Mouse (Mus musculus) heart, postnatal 10 days (tissue): ENCODE measurements around the gene Slu7. TPM values are rescaled to one million over a fixed set of nuclear protein-coding genes. Genes with fewer than 3 reads are reported as not detected.

Experiments
- DNase-seq, 2 experiments: peaks; one replicate each; pipeline ENCODE4 v3.0.0; 2021
- intact Hi-C: fragments of 180-260 bp; cut with DNase I; formaldehyde crosslinking; loops from one replicate; pipeline ENCODE4 v1.15.1; 2025
- total RNA-seq, 2 experiments: library from RNA; stranded (reverse); gene quantifications; 2 replicates each; pipeline ENCODE4 v1.2.3; 2021

Slu7 gene
- total RNA-seq, 2 experiments from 2014 or later, result 29.5 to 31.4 TPM

DNA sequence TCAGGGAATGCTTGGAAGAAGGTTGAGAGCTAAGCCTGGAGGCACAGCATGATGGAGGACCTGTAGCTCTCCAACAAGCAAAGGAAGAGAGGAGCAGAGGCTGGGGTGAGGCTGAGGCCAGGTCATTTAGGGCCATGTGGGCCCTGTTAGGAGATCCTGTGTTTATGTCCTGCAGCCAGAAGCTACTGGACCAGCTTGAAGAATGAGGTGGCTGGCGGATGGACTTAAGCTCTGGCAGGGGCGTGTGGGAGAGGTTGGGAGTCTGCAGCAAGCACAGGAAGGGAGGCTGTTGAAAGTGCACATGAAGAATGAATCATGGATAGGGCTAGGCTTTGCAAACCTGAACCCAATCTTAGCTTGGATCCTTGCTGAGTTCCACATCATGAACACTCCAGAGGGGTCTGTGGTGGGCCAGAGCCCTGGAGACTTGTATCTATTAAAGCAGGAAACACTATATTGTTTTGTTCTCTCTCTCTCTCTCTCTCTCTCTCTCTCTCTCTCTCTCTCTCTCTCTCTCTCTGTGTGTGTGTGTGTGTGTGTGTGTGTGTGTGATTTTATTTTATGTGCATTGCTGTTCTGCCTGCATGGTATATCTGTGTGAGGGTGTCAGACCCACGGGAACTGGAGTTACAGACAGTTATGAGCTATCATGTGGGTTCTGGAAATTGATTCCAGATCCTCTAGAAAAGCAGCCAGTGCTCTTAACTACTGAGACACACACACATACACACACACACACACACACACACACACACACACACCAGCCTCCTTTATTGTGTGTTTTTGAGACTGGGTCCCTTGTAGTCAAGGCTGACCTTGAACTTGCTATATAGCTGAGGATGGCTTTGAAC, 48.4 kb downstream of the Slu7 start:
- intact Hi-C loops, result no loop called here
- DNase-seq, result peak; percentile 45 to 55

DNA sequence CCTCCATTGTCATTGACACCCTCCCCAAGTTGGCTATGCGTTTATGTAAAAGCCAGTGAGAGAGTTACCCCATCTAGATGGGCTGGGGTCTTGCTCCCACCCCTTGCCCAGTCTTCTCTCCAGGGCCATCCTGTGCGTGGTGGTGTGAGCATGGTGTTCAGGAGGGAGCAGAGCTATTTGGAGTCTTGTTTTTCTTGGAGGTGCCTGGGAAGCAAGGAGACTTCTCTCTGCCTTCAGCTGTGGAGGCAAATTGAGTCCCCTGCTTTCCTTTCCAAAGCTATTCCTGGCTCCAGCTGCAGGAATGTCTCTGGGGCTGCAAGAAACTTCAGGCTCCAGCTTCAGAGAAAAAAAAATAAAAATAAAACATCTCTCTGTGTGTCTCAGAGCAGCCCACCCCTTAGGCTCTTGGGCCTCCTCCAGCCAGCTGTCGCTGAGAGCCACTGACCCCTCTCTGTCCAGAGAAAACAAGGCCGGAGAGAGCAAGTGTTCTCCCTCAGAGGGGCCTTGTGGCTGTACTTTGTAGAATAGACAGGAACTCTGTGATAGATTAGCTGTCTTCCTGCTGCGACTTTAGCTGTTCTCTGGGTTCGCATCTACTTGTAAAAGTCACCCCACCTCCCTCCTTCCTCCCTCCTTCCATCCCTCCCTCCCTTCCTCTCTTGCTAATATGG, 49.7 kb downstream of the Slu7 start:
- peak; percentile 70 to 76 for DNase-seq
- intact Hi-C loops, result no loop called here

DNA sequence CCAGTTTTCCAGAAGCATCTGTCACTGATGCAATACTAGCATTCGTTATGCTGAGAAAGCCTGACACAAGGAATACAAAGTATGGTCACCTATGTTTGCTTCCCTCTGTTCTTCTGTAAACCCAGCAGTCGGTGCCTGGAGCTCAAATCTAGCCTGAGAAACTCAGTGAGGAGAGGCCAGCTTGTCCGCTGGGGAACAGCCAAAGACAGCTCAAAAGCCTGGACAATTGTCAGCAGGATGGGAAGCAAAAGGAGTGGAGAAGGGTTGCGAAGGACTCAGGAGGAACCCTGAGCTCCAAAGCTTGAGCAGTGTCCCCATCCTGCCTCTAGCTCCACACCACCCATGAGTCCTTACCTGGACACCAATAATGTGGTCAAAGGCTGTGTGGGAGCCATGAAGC, 50.5 kb downstream of the Slu7 start:
- intact Hi-C loops, result no loop called here
- peak; percentile 59 to 62 for DNase-seq

DNA sequence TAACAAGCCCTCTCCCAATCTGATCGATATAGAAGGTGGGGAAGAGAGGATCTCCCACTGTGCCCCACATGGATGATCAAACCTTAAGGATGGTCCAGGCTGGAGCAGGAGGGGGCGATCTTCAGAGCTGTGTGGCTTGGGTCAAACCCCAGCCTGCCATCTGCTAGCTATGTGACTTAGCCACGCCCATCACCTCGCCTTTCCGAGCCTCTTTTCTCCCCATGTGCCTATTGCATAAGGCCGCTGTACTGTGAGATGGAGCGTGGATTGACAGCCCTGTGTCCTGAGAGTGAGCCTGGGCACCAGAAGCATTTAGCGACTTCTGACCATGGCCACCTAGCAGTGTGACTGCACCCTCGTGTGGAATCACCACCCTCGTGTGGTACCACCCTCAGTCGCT, 51.1 kb downstream of the Slu7 start:
- intact Hi-C loops, result no loop called here

DNA sequence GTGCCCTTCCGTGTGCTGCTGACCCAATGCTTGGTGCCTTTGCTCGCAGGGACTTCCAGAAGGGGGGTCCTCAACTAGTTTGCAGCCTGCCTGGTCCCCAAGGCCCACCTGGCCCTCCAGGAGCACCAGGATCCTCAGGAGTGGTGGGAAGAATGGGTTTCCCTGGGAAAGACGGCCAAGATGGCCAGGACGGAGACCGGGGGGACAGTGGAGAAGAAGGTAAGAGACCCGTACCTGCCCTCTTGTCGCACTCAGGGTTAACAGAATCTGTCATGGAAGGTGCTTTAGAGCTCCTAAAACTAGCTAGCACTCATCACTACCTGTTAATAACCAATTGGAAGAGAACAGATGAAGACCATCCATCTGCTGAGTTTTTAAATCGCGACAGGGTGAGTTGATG, 52.3 kb downstream of the Slu7 start:
- DNase-seq, result no peak
- intact Hi-C loops, result no loop called here

More for the DNA sequence above, 51.1 kb downstream of the Slu7 start:
- no peak for DNase-seq

DNA sequence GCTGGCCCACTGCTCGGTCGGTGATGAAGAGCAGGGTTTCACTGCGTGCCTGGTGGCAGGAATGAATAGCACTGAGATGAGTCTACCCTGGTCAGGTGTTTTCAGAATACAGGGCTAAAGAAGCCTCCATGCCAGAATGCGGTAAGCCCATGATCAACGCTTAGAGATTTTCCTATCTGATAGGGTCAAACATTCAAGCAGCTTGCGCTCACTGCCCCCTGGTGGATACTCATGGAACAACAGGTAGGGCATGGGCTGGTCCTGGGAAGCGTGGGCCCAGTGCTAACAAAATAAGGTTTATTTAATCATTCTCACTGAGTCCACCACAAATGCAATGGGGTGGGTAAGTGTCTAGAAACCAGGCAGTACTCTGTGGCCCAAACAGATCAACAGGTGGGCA, 59.1 kb downstream of the Slu7 start:
- DNase-seq, result peak; percentile 77 to 89
- intact Hi-C loops, result loop anchor here (1.0 to 10.0 kb wide), 5 partner anchors 35 to 192 kb away; partner anchors contain the start of genes Ccnjl and Pwwp2a

DNA sequence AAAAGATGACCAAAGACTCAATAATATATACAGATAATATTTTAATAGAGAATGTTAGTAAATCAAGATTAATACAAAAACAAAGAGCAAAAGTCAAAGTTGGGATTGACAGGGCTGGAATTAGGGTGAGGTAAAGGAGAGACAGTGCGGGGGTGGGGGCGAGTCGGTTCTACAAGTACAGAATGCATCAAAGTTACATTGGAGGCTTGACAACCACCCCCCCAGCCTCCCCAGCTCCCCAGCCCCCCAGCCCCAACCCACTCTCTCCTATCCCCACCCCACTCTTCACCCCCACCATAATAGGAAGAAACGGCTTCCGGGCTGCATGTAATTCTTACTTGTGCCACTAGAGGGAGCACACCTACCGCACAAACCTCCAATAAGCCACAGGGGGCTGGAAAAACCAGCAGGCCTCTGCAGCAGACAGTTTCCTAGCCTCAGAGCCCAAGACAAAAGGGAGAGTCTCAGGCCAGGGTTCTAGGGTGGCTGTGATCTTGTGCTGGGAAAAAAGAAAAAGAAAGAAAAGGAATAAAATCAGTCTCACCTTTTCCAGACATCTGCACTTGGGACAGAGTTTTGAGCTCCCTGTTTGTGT, 60.4 kb downstream of the Slu7 start:
- DNase-seq, result peak; percentile 75 to 88
- intact Hi-C loops, result loop anchor here (1.0 to 10.0 kb wide), 4 partner anchors 33 to 191 kb away; partner anchors contain the start of genes Ccnjl and Pwwp2a

DNA sequence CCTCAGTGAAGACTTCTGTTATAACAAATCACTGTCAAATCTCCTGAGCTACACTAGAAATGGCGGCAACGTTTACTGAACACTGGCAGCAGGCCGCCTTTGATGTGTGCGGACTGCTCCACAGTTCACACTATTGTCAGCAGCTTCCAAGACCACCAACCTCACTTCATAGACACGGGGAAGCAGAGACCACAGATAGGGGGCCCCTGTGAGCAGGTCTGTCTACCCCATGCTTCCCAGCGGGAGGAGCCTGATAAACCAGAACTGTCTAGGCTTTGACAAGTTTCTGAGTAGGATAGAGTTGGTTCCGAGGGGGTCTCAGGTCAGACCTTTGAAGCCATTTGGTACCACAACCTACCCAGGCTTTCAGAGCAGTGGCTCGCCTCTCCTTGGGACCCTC, 61.5 kb downstream of the Slu7 start:
- intact Hi-C loops, result loop anchor here (10.0 kb wide), 1 partner anchor 190 kb away; the partner anchor contains the start of gene Pwwp2a
- DNase-seq, result no peak

DNA sequence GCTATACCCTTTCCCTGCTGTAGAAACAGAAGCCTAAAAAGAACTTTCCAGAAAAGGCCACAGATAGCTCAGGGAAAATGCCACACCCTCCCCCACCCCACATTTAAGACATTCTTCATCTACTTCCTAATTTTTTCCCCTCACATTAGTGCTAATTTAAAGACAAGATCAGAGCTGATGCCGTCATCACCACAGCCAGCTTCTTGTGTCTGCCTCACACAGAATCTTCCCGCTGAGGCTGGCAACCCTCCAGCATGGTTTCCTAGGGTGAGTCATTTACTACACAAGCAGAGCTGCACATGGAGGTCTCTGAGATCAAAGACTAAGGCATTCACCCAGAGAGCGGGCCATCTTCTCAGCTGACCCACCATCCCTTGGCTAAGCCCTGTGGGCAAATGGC, 62.0 kb downstream of the Slu7 start:
- DNase-seq, result peak; percentile 68 to 69
- intact Hi-C loops, result loop anchor here (10.0 kb wide), 1 partner anchor 189 kb away; the partner anchor contains the start of gene Pwwp2a

Other genes starting within 250 kb of the Slu7 start
- gene Pttg1, start 7.5 kb upstream of the Slu7 start, total RNA-seq, result 10 to 100 TPM; 64.1 to 70.3 TPM
- 10 to 100 TPM; 15.4 to 15.8 TPM for gene C1qtnf2, start 40.5 kb downstream of the Slu7 start, total RNA-seq
- 10 to 100 TPM; 10.2 to 11.3 TPM for gene Ccnjl, start 95.0 kb downstream of the Slu7 start, total RNA-seq
- 1 to 10 TPM; 2.7 to 3.4 TPM for gene 4933415A04Rik, start 153.3 kb downstream of the Slu7 start, total RNA-seq
- gene Fabp6, start 167.8 kb downstream of the Slu7 start, total RNA-seq, result not detected
- 10 to 100 TPM; 30.4 to 34.2 TPM for gene Pwwp2a, start 248.3 kb downstream of the Slu7 start, total RNA-seq